Mouse (Mus musculus) right cerebral cortex, postnatal 10 days (tissue): ENCODE data around the gene Mmp9.
A peak's percentile ranks its signal among the peaks of the same experiment; 100 is the strongest.

Experiments
- DNase-seq, 2 experiments: peaks; one replicate each; pipeline ENCODE4 v3.0.0; 2021; ENCODE audit warnings: low spot score in 2 of 2

The Mmp9 gene

GRCm38 (mm10) chr2:164955725-164956124, 15.1 kb downstream of the Mmp9 start:
- DNase-seq: no peak

GRCm38 (mm10) chr2:164956195-164956594, 15.6 kb downstream of the Mmp9 start:
- no peak for DNase-seq

- no peak for DNase-seq
Observed at GRCm38 (mm10) chr2:164957548-164958315, 17.2 kb downstream of the Mmp9 start.

- peak; percentile 75 to 77 for DNase-seq
Observed at GRCm38 (mm10) chr2:164960716-164961441, 20.3 kb downstream of the Mmp9 start, which contains the start of gene Slc12a5. TSS of gene Slc12a5 (plus strand) at chr2:164960802.

GRCm38 (mm10) chr2:164961506-164962182, 21.1 kb downstream of the Mmp9 start:
- DNase-seq: peak; percentile 75 to 87

- no peak for DNase-seq
Observed at GRCm38 (mm10) chr2:164962183-164962580, 21.6 kb downstream of the Mmp9 start.

- peak; percentile 87 to 92 for DNase-seq
Observed at GRCm38 (mm10) chr2:164964242-164964894, 23.8 kb downstream of the Mmp9 start.

GRCm38 (mm10) chr2:164964981-164965380, 24.4 kb downstream of the Mmp9 start:
- DNase-seq: no peak

GRCm38 (mm10) chr2:164966381-164966780, 25.8 kb downstream of the Mmp9 start:
- DNase-seq: no peak

GRCm38 (mm10) chr2:164967193-164967592, 26.6 kb downstream of the Mmp9 start:
- no peak for DNase-seq

GRCm38 (mm10) chr2:164967761-164968440, 27.3 kb downstream of the Mmp9 start:
- peak; percentile 89 for DNase-seq

- peak; percentile 62 to 71 for DNase-seq
Observed at GRCm38 (mm10) chr2:164968451-164968851, 27.9 kb downstream of the Mmp9 start.

- DNase-seq: peak; percentile 72 to 74
Observed at GRCm38 (mm10) chr2:164969348-164969781, 28.8 kb downstream of the Mmp9 start.

- peak; percentile 76 to 79 for DNase-seq
Observed at GRCm38 (mm10) chr2:164970631-164971196, 30.1 kb downstream of the Mmp9 start.

- no peak for DNase-seq
Observed at GRCm38 (mm10) chr2:164972646-164973045, 32.1 kb downstream of the Mmp9 start.

- DNase-seq: no peak
Observed at GRCm38 (mm10) chr2:164975611-164976010, 35.0 kb downstream of the Mmp9 start.

- no peak for DNase-seq
Observed at GRCm38 (mm10) chr2:164979749-164980148, 39.2 kb downstream of the Mmp9 start.

- DNase-seq: no peak
Observed at GRCm38 (mm10) chr2:164985962-164986361, 45.4 kb downstream of the Mmp9 start.

- no peak for DNase-seq
Observed at GRCm38 (mm10) chr2:164986371-164987027, 45.9 kb downstream of the Mmp9 start.

- DNase-seq: no peak
Observed at GRCm38 (mm10) chr2:164988777-164989176, 48.2 kb downstream of the Mmp9 start.
